Mouse (Mus musculus) embryo, embryonic 11 days (tissue): ENCODE results near the gene Zfp518b.
A peak's percentile ranks its signal among the peaks of the same experiment; 100 is the strongest.

Experiments
- DNase-seq: peaks from one replicate; pipeline ENCODE4 v3.0.0-alpha.2; 2015

The Zfp518b gene

DNA sequence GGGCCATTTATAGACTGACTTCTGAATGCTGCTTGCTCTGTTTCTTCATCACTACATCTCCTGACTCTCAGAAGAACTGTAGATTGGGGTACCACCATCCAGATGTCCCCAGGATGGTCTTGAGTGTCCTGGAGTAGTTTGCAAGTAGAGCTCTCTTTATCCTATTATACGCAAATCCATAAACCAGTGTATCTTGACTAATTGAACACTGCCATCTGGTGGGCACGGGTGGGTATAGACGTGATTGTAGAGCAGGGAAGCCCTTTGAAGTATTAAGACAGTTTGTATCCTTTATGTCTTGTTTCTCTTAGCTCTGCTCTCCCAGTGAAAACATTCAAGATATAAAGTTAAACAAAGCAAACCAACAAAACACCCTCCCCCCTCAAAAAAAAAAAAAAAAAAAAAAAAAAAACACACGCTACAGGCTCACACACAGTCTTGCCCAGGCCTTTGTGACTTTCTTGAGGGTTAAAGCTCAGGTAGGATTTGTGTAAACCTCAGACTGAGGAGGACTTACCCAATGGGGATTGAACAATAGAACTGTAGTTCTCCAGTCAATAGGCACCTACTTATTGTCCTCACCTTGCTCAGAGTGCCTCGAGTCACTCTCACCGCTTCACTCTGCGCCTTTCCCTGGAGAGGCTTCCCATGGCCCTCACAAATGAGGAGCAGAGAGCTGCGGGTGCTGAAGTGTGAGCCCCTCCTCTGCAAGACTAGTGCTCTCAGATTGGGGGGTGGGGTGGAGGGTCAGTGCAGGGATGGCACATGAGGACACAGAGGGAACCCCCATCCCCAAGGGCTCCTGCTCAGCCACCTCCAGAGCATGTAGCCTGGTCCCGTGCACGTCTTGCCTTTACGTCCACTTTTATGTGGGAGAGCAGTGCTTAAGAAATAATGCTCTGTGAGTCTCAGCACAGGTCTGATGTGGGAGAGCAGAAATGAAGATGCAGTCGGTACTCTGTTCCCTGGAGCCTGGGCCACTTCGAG, 51.9 kb downstream of the Zfp518b start:
- peak; percentile 80 for DNase-seq

DNA sequence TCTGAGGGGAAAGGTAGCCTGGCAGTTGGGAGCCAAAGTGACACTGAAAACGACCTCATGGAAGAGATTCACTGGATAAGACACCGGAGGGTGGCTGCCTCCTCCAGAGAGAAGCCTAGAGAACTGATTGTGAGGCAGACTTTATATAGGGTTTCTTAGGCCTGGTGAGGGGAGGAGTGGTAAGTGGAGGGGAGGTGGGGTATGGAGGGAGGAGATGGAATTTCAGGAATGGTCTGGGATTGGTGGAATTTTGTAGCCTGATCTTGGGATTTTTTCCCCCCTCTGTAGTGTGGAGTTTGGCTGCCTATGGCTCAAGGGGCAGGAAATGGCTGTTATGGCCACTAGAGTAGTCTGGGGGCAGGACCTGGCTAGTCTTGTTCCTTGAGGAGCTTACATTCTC, 56.6 kb downstream of the Zfp518b start:
- DNase-seq: peak; percentile 14

DNA sequence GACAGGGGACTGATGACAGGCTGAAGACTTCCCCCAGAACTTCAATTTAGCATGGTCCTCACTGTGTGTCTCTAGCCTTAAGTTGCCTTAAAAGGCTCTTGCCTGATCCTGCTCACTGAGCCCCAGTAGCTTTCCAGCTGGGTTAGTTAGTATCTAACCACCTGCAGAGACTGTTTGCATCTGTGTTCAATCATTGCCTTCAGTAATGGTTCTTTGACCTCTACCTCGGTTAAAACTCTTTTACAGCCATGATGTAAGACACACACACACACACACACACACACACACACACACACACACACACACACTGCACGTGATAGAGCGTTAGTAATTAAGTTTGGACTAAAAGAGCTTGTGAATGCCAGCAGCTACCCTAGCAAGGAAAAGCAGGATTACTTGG, 57.7 kb downstream of the Zfp518b start:
- peak; percentile 42 for DNase-seq

DNA sequence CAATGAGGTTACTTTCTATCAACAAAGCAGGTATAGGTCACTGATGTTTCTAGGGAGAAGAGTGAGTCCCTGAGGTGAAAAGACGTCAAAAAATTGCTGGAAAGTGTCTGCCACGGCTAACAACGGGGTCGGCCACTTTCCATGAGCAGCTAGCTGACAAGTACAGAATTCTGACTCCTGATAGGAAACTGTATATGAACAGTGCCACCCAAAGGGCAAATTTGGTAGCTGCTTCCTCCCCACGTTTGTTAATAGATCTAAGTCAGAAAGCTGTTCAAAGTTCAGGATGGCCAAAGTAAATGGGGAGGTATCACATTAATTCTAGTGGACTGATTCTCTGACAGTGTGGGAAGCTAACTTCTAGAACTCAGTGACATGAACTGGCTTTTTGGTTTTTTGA, 63.8 kb downstream of the Zfp518b start:
- DNase-seq: peak; percentile 61

DNA sequence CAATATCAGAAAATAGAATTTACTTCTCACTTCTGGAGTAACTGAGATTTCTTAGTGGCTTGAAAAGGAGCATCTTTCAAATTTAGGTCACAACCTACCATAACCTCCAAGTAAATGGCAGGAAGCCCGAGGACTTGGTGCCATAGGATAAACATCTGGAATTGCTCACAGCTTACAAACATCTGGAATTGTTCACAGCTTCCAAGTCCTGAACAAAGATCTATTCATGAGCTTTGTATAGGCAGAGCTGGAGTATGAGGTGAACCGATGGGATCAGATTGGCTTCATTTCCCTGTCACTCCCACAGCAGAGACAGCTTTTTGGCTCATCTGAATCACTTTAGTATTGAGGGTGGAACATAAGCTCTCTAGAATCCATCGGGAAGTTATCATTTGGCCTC, 65.7 kb downstream of the Zfp518b start:
- peak; percentile 62 for DNase-seq
